Mouse (Mus musculus): Measurements from ENCODE around the gene Spen.

DNA sequence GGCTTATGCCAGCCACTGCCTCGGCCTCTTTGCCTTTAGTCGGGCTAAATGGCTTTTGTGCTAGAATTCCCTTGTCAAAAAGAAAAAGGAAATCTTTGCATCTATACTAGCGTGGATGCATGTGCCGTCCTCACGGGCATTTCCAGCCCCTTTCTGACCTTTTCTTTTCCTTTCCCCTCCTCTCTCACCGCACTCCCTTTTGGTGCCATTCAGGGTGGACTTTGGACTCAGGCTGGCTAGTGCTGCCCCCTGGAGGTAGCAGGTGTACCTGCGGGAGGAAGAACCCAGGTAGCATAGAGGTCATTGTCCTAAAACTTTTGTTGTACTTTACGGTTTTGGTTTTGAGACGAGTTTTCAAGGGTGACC is 21.5 kb upstream of the Spen start:
- TF ChIP-seq GATA1 (IDR thresholded peaks at IDR 0.05; ENCODE audit: low read length) (no peak), TAL1 (IDR thresholded peaks at IDR 0.05; ENCODE audit: low read length) (no peak)
